Mouse (Mus musculus) ovary, postnatal 10 days (tissue): ENCODE data around the gene Ppp4c.

Experiments
- DNase-seq: peaks from one replicate; pipeline ENCODE4 v3.0.0; 2022; ENCODE audit warnings: low spot score

Gene Ppp4c

DNA sequence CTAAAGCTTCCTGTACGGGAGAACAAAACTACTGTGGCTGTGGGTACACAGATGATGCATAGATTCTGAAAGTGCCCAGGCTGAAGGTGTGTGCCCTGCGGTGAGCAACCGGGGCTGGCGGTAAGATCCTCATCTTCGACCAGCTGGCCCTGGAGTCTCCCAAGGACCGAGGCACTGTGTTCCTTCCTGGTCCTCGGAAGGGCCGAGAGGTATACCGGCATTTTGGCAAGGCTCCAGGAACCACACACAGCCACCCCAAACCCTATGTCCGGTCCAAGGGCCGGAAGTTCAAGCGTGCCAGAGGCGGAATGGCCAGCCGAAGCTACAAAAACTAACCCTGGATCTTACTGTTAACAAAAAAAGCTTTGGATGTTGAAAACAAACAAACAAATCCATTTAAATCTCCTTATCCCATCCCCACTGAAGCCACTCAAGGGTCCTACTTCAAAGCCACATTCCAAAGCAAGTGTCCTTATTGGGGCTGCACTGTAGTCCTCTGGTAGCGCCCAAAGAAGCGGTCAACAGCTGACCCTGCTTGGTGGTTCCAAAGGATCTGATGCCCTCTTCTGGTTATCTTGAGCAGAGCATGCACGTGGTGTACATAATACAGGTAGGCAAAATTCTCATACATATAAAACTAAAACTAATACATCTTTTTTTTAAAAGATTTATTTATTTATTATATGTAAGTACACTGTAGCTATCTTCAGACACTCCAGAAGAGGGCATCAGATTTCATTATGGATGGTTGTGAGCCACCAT is 42.5 kb downstream of the Ppp4c start:
- DNase-seq, result no peak

DNA sequence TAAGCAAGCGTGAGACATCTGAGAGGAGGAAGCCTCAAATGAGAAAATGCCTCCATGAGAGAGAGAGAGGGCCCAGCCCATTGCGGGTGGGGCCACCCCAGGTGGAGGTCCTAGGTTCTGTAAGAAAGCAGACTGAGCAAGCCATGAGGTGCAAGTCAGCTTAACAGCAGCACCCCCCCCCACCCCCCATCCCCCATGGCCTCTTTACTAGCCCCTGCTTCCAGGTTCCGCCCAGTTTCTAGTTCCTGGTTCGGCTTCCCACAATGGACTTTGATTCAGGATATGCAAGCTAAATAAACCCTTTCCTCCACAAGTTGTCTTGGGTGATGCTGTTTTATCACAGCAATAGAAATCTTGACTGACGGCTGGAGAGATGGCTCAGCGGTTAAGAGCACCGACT is 43.5 kb downstream of the Ppp4c start:
- DNase-seq, result no peak

DNA sequence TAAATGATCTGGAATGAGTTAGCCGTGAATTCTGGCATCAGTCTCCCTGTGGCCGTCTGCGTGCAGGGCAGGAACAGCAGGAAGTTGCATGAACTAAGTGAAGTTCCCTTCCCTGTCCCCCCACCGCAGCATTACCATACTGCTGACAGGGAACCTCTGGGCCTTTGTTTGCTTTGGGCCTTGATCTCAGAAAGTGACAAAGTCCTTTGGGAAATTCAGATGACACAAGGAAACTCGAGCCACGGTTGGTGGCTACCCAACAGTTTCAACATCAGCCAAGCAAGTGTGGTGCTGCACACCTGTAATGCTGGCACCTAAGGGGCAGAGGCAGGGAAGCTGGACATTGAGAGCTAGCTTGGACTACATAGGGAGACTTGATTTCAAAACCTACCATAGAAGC is 45.5 kb downstream of the Ppp4c start:
- no peak for DNase-seq

DNA sequence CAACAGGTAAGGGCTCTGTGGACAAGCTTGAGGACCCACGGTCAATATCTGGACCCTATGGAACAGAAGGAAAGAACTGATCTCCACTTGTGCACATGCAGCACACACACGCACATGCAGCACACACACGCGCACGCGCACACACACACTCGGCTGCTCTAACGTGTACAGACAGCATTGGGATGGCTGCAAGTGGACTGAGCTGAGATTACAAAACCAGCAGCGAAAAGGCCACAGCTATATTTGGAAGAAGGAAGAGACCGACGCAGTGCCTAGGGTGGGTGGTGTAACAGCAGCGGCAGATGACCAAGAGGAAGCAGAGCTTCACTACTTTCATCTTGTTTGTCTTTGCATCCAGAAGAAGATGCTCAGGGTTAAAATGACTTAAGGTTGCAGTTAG is 46.2 kb downstream of the Ppp4c start:
- DNase-seq, result no peak

DNA sequence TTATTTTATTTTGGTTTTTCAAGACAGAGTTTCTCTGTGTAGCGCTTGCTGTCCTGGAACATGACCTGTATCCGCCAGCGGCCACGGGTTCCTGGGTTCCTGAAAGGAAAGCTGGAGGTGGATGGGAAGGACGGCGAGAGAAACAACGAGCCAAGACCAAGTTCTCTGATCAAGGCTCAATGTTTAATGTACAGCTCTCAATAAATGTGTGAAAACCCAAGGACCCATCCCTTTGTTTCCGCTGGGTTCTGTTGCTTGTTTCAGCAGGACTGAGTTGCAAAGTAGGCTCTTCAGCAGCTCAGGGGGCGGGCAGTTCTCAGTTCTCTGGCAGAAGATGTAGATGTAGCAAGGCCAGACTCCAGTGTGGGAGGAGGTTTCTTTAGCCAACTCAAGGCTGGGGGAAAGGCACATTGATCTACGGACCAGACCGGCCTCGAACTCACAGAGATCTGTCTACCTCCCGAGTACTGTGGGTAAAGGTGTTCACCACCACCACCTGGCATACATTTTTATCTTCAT is 50.3 kb downstream of the Ppp4c start:
- DNase-seq, result no peak

DNA sequence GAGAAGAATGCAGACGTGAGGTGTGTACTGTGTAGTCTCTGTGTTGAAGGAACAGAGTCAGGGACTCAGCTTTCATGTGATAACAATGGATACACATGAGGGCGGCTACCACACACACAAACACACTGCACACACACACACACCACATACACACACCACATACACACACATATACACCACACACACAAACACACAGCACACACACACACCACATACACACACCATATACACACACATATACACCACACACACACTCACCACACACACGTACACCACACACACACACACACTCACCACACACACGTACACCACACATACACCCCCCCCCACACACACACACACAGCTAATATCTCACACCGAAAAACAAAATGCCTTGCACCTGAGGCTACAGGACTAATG is 50.8 kb downstream of the Ppp4c start:
- no peak for DNase-seq

DNA sequence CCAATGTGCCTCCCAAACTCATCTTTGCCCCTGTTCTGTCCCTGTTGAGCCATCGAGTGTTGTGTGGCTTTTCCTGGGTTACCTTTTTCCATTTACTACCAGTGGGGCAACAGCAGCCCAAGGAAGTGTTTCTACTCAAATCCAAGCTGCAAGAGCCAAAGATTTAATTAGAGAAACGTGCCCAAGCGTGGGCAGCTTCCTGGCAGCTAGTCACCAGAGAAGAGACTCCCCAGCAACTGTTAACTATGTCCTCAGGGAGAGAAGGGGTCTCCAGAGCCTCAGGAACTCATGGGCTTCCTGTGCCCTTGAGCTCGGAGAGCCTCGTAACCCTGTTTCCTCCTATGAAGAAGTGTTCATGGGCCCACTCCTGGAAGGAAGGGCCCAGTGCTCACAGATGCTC is 51.3 kb downstream of the Ppp4c start:
- DNase-seq, result no peak

DNA sequence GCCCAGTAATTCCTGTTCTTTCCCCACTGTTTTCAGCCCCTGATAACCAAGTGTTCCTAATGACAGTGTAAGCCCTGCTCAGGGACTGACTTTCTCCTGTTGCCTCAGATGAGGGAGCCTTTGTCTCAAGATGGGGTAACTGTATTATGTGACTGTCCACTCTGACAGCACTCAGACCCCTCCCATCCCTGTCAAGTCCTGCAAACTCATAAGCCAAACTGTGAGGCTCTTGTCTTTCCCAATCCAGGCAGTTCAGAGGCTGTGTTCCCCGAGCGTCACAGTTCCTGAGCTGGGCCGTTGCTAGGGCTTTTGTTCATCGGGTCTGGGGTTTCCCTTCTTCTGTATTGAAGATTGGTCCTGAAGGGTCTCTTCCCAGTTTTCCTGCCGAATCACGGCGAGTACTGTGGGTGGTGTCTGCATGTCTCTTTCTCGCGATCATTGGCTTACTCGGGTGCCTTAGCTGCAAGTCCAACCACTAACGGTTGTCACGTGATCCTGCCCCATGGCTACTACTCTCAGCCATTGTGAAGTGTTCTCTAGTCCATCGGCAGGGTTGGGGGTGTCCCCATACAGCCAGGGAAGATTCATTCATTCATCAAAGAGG is 52.1 kb downstream of the Ppp4c start:
- no peak for DNase-seq

DNA sequence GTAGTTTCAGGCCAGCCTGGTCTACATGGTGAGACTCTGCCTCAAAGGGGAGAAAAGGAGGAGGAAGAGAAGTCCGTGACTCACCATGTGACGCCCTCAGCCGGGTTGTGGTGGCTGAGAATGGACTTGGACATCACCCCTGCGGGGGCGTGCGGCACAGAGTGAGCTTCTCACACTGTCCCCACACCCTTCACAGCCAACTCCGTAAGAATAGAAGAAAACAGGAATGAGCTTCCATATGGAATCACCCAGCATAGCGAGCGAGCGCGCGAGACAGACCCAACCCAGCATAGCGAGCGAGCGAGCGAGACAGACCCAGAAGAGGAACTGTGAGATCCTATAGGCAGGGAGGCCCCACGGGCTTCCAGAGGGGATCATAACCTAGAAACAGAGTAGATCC is 52.7 kb downstream of the Ppp4c start:
- DNase-seq, result no peak

DNA sequence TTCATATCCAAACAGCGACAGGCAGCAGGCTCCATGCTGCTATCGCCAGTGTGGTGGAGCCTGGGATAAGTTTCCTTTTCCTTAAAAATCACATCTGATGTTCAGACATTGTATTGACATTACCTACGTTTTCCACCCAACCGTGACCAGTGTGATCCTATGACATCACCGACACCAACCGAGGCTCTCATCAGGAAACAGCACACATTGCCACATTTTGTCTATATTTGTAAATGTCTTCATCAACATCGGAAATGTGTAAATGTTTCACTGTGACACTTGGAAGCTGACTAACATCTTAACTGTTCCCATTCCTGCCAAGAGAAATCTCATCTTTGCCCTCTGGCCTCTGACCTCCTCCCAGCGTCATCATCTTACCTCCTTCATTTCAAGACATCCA is 56.2 kb downstream of the Ppp4c start:
- DNase-seq, result no peak
